Mouse (Mus musculus) activated CD4-positive, CD25-positive, alpha-beta regulatory T cell, adult 4 months (primary cell): ENCODE measurements around the gene Cdh18. TPM values are rescaled to one million over a fixed set of nuclear protein-coding genes. Genes with fewer than 3 reads are reported as not detected.
"Not testable (repeated sequence)": the region's sequence is repeated elsewhere in the genome, so short reads cannot be mapped to it uniquely, and the experiment has no call there.

Experiments
- ATAC-seq: one replicate; pipeline ENCODE4 v1.8.0; 2017
- polyA plus RNA-seq, 2 experiments: library from polyadenylated mRNA; unstranded; fragments of 100-300 nt; shearing (Covaris generic); gene quantifications; one replicate each; pipeline ENCODE4 v1.2.1; 2017

Gene Cdh18
- polyA plus RNA-seq = not detected

- ATAC-seq = no peak
These were observed at the start of gene Cdh18 for GRCm38 (mm10) chr15:22548711-22549271. Cdh18 (plus strand) TSS chr15:22549022.

GRCm38 (mm10) chr15:22511271-22511670, 37.6 kb upstream of the Cdh18 start:
- no peak for ATAC-seq

DNA sequence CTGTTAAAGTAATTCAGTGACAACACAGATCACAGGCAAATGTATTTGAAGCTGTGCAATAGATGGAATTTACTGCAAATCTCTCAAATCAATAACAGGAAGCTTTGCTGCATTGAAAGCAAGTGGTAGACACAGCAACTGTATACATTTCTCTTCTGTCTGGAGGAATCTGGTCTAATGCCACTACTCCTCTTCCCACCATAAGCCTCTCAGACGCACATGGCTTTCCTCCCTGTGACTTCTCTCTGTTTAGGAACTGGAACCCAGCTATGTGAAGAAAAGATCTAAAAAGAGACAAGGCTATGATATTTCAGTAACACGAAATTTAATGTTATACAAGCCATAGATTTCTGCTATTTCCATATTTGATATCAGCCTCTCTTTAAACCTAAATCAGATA, 13.0 kb upstream of the Cdh18 start:
- ATAC-seq = no peak

DNA sequence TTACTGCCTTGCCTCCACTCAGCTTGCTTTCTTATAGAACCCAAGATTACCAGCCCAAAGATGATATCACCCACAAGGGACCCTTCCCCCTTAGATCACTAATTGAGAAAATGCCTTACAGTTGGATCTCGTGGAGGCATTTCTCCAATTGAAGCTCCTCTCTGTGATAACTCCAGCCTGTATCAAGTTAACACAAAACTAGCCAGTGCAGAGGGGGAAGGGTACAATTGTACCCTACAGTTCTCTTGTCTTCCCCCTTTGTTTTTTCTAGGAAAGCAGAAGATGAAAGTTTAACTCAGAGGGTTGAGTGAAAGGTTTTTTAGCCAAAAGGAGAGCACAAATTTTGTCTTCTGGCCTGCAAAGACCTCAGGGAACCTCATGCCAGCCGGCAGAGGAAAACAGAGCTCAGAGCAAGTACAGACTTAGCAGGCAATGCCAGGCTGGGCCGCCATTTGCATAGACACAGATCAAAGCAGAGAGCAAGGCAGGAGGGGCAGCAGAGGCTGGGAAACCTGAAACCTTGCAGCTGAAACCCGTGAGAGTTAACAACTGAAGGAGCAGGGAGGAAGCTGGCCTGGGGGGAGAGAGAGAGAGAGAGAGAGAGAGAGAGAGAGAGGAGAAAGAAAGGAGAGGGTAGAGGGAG, 29.3 kb downstream of the Cdh18 start:
- no peak for ATAC-seq

DNA sequence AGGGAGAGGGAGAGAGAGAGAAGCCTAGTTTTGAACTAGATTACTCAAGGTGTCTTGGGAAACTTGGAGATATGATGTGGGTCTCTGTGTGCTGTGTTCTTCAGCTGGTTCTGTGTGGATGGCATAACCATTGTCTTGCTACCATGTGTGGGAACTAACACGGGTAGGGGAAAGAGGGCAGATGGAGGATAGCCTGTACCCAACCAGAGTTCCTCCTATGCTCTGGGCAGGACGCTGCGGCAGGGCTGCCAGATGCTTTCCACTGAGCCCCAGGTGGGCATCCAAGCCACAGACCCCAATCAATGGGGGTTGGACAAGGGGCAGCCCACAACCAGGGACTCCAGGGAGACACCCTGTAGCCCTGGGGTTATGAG, 29.8 kb downstream of the Cdh18 start:
- ATAC-seq = no peak

DNA sequence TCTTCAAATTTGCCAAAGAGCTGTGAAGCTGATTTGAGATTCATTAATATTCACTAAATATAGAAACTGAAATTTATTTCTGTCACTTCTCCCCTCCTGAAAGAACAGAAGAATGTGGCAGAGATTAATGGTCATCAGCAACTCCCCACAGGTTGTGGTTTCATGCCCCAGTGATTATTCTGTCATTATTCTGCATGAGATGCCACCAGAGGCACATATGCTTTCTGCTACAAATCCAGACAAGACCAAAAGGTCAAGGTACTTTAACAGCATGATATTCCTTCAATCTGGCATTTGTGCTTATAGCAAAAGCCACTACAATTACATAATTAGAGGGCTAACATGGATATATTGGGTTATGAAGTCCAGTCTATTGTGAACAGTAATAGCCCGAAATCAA, 35.8 kb downstream of the Cdh18 start:
- no peak for ATAC-seq

- ATAC-seq = no peak
These were observed 167.6 kb downstream of the Cdh18 start for GRCm38 (mm10) chr15:22716376-22716775.

GRCm38 (mm10) chr15:22717681-22718080, 168.9 kb downstream of the Cdh18 start:
- no peak for ATAC-seq

DNA sequence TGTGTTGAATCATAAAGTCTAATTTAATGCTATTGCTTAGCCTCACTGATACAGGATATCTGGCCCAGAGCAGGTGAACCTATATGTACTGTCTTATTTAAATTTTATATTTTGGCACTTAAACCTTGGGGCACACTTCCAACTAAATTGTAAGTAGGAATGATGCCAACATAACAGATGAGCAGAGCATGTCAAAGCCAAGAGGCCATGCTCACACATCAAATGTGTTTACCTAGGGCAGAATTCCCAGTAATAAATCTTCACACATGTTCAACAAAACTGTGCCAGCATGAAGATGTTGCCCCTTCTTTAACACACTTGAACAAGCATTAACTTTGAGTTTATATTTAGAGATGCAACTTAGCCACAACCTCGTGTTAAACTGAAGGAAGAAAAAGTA, 177.8 kb downstream of the Cdh18 start:
- no peak for ATAC-seq

GRCm38 (mm10) chr15:22733039-22733438, 184.2 kb downstream of the Cdh18 start:
- ATAC-seq = no peak

- ATAC-seq = no peak
These were observed 187.3 kb downstream of the Cdh18 start for GRCm38 (mm10) chr15:22736165-22736564.

DNA sequence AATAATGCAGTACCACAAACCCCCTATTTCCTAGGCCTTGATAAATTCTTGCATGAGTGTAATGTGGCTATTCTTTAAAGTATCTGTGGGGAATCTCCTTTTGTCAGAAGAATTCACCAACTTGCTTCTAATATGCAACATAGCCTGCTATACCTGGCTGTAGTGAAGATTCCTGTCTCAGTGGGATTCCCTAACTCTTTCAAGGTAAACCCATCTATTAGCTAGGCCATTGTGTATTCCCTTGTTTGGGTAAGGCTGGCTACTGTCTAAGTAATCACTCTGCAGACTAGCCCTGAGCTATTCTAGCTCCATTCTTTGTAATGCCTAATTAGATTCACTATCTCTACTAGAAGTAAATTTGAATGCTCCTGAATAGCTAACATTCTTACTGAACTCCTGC, 212.4 kb downstream of the Cdh18 start:
- ATAC-seq = not testable (repeated sequence)

DNA sequence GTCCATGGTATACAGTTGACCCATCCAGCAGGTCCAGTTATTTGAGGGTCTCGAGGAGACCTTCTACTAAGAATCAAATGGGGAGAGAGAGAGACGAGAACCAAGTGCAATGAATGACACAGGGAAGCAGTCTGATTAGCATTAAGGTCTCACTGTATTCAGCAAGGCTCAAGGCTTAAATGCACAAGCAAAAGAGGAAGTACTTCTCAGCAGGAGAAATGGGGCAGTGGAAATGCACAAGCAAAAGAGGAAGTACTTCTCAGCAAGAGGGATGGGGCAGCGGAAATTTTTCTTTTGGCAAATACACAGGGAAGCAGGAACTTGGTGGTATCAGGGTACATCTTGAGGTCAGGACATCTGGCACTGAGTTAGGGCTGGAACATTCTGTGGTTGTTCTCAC, 217.8 kb downstream of the Cdh18 start:
- ATAC-seq = not testable (repeated sequence)

DNA sequence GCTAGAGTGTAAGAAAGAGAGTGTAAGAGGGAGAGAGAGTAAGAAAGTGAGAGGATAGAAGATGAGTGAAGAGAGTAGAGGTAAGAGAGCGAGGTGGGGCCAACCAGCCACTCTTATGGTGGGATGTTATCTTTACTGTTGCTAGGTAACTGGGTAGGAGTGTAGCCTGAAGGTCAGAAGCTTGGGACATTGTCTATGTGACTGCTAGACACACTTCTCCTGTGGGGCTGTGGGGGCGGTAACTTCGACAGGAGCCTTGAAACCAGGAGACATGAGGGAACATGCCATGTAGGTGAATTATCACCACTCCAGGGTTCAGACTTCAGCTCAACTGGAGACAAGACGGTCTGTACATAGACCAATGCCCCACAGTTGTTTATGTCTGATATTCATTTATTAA, 227.5 kb downstream of the Cdh18 start:
- no peak for ATAC-seq

DNA sequence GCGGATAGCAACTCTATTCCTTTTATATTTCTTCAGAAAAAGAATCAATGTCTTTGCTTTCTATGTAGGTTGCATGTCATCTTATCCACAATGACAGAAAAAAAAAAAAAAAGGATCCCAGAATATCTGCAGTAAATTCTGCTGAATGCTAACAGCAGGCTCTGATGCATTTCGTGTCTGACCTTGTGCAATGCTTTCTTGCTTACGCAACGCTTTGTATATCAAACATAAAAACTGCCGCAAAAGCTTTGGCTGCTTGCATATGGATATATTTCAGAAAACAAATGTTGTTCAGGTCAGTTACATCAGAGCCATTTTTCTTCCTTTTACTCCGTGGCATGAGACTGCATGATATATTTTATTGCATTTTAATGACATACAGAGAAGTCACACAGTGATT, 240.9 kb downstream of the Cdh18 start:
- ATAC-seq = no peak

GRCm38 (mm10) chr15:22791791-22792190, 243.0 kb downstream of the Cdh18 start:
- ATAC-seq = no peak

- ATAC-seq = no peak
These were observed 284.3 kb downstream of the Cdh18 start for GRCm38 (mm10) chr15:22833127-22833526.

DNA sequence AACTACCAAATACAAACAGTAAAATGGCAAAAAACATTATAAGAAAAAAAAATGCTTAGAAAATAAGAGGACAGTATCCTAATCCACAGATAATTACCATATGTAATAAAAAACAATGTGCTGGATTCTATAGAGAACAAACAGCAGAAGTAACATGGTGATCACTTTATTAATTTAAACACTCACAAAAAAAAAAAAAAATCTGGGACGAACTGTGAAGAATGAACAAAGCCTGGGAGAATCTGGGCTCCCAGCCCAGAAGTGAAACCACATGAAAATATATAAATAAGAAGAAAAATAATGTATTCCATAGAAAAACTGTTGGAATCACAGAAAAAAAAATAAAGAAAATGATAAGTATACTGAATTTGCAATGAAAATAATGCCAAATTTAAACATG, 288.4 kb downstream of the Cdh18 start:
- no peak for ATAC-seq

- ATAC-seq = no peak
These were observed 308.9 kb downstream of the Cdh18 start for GRCm38 (mm10) chr15:22857704-22858103.

DNA sequence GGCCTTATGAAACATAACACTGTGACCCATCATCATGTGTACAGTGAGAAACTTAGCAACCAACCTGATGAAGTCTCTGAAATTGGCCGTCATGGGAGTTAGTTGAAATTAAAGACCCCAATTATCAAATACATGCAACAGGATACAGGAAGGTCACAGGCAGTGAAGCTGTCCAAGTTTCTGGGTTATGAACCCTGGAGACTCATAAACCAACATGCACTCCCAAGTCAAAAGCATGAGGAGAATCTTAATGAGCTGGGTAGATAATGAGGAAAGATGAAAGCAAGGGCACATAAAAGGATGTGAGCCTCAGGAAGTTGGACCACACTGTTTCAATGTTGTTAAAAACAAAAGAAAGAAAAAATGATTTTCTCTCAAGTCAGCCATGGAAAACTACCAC, 321.9 kb downstream of the Cdh18 start:
- no peak for ATAC-seq

- no peak for ATAC-seq
These were observed 348.9 kb downstream of the Cdh18 start for GRCm38 (mm10) chr15:22897724-22898123.

DNA sequence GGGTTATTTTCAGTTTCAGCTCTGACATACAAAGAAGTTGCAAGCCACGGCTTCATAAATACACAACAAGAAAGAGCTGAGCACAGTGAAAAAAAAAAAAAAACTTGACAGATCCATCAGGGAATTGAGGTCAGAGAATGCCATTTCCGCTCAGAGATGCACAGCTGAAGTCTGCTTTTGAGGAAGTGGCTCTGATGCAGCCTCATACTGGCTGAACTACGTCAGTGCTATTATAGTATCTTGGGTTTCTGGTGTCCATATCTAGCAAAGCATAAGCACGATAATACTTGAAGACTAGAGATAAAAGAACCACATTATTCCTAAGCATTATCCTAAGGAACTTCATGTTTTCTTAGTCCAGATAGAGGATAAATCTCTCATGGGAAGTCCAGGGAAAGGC, 349.4 kb downstream of the Cdh18 start:
- ATAC-seq = no peak

DNA sequence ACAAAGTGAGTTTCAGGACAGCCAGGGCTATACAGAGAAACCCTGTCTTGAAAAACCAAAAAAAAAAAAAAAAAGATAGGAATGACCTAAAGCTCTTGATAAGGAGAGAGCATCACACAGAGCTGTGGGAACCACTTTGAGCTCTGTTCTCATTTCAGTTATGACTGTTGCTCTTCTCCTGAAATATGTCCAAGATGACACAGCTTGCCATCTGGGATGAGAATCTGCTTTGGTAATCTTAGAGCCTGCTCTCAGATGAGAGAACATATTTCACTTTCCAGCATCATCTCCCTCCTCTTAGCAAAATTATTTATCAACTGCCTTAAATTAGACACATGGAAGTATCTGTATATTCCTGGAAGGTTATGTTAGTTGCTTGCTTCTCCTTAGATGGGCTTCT, 365.6 kb downstream of the Cdh18 start:
- no peak for ATAC-seq

- no peak for ATAC-seq
These were observed 385.5 kb downstream of the Cdh18 start for GRCm38 (mm10) chr15:22934293-22934692.

DNA sequence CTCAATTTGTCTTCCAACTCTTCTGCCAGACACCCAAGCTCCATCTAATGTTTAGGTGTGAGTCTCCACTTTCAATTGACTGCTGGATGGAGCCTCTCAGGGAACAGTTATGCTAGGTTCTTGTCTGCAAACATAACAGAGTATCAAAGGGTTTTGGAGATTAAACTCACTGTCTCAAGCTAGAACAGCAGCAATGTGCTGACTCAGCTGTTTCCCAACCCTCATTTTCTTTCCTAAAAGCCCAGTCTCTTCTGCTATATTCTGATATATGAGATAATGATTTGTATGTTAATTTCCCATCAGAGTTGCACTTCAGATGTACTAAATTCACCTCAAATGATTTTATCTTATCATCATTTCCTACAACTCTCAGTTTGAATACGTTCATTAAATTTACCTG, 398.4 kb downstream of the Cdh18 start:
- no peak for ATAC-seq
